8 mouse cellular contexts compared by ENCODE assay signal in genomic region chr9:37147359-37147685, GRCm38 (mm10). TPM values are rescaled to one million over a fixed set of nuclear protein-coding genes. Genes with fewer than 3 reads are reported as not detected.
DNase-seq lines count a peak whose midpoint lies in the region; ATAC-seq and TF ChIP-seq lines count a peak whose summit lies in the region.

TSS of gene Pknox2 (minus strand) at chr9:37147407.

- ATAC-seq in embryonic facial prominence, embryonic 13.5 days (ENCODE audit: insufficient number of reproducible peaks, insufficient read depth, low FRiP score, low TSS enrichment, low read depth): peak; percentile 67
- peak; percentile 82 for ATAC-seq in limb, embryonic 14.5 days (ENCODE audit: low FRiP score, low read depth)
- ATAC-seq in midbrain, embryonic 15.5 days (replicated peaks): peak; percentile 89

- peak within 1 kb of the TSS; percentile 97 for H3K27ac ChIP-seq in embryonic facial prominence, embryonic 13.5 days
- peak within 1 kb of the TSS; percentile 90 for H3K27ac ChIP-seq in limb, embryonic 14.5 days (replicated peaks; ENCODE audit: low read depth, low read length)
- H3K27ac ChIP-seq in midbrain, embryonic 15.5 days: peak within 1 kb of the TSS; percentile 95

- H3K4me1 ChIP-seq in embryonic facial prominence, embryonic 13.5 days: peaks cover 33% of the 10 kb centered on the region
- peaks cover 24% of the 10 kb centered on the region for H3K4me1 ChIP-seq in limb, embryonic 14.5 days (ENCODE audit: control insufficient read depth, insufficient read depth, low read length)
- H3K4me1 ChIP-seq in midbrain, embryonic 15.5 days: peaks cover 38% of the 10 kb centered on the region

- peak within 1 kb of the TSS; percentile 77 for H3K4me3 ChIP-seq in embryonic facial prominence, embryonic 13.5 days
- H3K4me3 ChIP-seq in limb, embryonic 14.5 days (replicated peaks; ENCODE audit: low read length): peak within 1 kb of the TSS; percentile 69
- H3K4me3 ChIP-seq in midbrain, embryonic 15.5 days: peak within 1 kb of the TSS; percentile 53

- no peak for TF ChIP-seq POLR2A in limb, embryonic 14.5 days (IDR thresholded peaks at IDR 0.05; ENCODE audit: borderline replicate concordance, extremely low read depth, insufficient read depth, insufficient read length)

- H3K9me3 ChIP-seq in embryonic facial prominence, embryonic 13.5 days: no peaks in the 10 kb centered on the region
- no peaks in the 10 kb centered on the region for H3K9me3 ChIP-seq in limb, embryonic 14.5 days (ENCODE audit: control insufficient read depth, low read length)
- H3K9me3 ChIP-seq in midbrain, embryonic 15.5 days: no peaks in the 10 kb centered on the region

- peak; percentile 42 for DNase-seq in retina, adult 2 months (ENCODE audit: low read depth, low spot score)
- no peak for DNase-seq in retina, postnatal 1 day
- peak; percentile 66 to 79 for DNase-seq in heart, adult 9 months (ENCODE audit: low spot score in 2 of 2)
- DNase-seq in kidney, adult 8-10 months: peak; percentile 43 to 66
- DNase-seq in limb, embryonic 14.5 days (ENCODE audit: low spot score): peak; percentile 87
- peak; percentile 78 for DNase-seq in testis, postnatal 14 days (ENCODE audit: low spot score)

- no peaks in the 10 kb centered on the region for H3K36me3 ChIP-seq in embryonic facial prominence, embryonic 13.5 days
- H3K36me3 ChIP-seq in limb, embryonic 14.5 days (ENCODE audit: control insufficient read depth, insufficient read depth, low read length): no peaks in the 10 kb centered on the region
- no peaks in the 10 kb centered on the region for H3K36me3 ChIP-seq in midbrain, embryonic 15.5 days (replicated peaks)

- peak within 1 kb of the TSS; percentile 91 for H3K9ac ChIP-seq in embryonic facial prominence, embryonic 13.5 days
- peak within 1 kb of the TSS; percentile 83 for H3K9ac ChIP-seq in limb, embryonic 14.5 days (ENCODE audit: low read depth, low read length, severe bottlenecking)
- peak within 1 kb of the TSS; percentile 68 for H3K9ac ChIP-seq in midbrain, embryonic 15.5 days

- WGBS in embryonic facial prominence, embryonic 13.5 days: 1% methylated on average over 8 of the region's 13 CpGs
- 6% methylated on average over 6 of the region's 13 CpGs for WGBS in limb, embryonic 14.5 days
- WGBS in midbrain, embryonic 15.5 days: 2% methylated on average over 11 of the region's 13 CpGs

- peak within 1 kb of the TSS; percentile 90 for H3K4me2 ChIP-seq in embryonic facial prominence, embryonic 13.5 days
- peak within 1 kb of the TSS; percentile 89 for H3K4me2 ChIP-seq in limb, embryonic 14.5 days (replicated peaks; ENCODE audit: low read depth, low read length, severe bottlenecking)
- H3K4me2 ChIP-seq in midbrain, embryonic 15.5 days: peak within 1 kb of the TSS; percentile 94

- H3K27me3 ChIP-seq in embryonic facial prominence, embryonic 13.5 days: peaks cover 35% of the 10 kb centered on the region
- H3K27me3 ChIP-seq in limb, embryonic 14.5 days (ENCODE audit: control insufficient read depth, insufficient read depth, low read length): peaks cover 29% of the 10 kb centered on the region
- H3K27me3 ChIP-seq in midbrain, embryonic 15.5 days (replicated peaks): no peaks in the 10 kb centered on the region

RNA-seq across cellular contexts. Expression of gene Pknox2, which starts in this region (rescaled TPM):
- 10.9 and 11.3 TPM in 2 replicates for polyA plus RNA-seq in embryonic facial prominence, embryonic 13.5 days (2015; fragmentation: Nextera tagmentation; extraction: Ambion mirVana)
- 14.5 and 18.7 TPM in 2 replicates for polyA plus RNA-seq in limb, embryonic 14.5 days (2012; rRNA removed)
- 6.2 and 7.3 TPM in 2 replicates for polyA plus RNA-seq in limb, embryonic 14.5 days (2014; fragmentation: Nextera tagmentation; extraction: Ambion mirVana)
- polyA plus RNA-seq in midbrain, embryonic 15.5 days (2015; fragmentation: Nextera tagmentation; extraction: Ambion mirVana): 31.6 and 35.0 TPM in 2 replicates
